Mouse (Mus musculus): ENCODE measurements around the gene Rasal2. TPM values are rescaled to one million over a fixed set of nuclear protein-coding genes. Genes with fewer than 3 reads are reported as not detected.
"Not testable (repeated sequence)": the region's sequence is repeated elsewhere in the genome, so short reads cannot be mapped to it uniquely, and the experiment has no call there.

Rasal2 gene
- total RNA-seq, 2 experiments from 2014 or later: 70.0 to 77.8 TPM

DNA sequence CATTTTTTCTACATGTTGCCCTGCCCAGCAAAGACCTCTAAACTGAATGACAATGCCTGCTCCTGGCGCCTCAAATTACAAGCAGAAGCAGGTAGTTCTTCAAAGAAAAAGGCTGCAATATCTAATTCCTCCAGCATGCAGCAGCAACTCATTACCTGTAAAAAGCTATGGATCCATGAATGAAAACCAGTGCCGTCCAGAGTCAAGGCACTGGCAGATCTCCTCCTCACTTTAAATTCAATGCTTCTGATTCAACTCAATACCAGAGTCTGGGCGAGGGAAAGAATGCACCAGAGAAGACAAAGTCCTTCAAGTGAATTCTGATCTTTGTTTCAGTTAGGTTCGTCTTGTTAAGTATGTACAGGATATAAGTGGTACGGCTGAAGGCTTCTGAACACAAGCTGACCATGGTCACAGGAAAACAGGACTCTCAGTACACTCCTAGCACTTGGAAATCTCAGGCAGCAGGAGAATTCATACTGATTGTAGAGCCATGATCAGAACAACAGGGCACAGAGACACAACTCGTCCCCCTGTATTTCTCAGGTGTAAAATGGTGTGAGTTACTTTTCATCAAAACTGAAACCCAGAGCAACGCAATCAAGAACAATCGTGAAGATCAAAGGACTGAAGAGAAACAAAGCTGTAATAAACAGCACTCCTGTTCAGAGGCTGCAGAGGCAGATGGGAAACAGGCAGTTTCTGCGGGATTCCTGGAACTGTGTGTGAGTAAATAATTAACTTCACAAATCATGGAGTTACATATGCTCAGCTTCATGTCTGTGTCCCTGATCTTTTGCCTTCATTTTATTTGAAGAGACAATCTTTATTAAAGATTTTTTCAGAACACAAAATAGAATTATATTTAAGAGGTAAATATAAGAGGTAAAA is 158.6 kb downstream of the Rasal2 start:
- DNase-seq (ENCODE audit: extremely low spot score in 1 of 2, low spot score in 1 of 2): no peak

- DNase-seq (ENCODE audit: extremely low spot score in 1 of 2, low spot score in 1 of 2): no peak
These were observed 164.3 kb downstream of the Rasal2 start for GRCm38 (mm10) chr1:157248112-157248511.

GRCm38 (mm10) chr1:157247341-157247740 is 165.1 kb downstream of the Rasal2 start:
- DNase-seq (ENCODE audit: extremely low spot score in 1 of 2, low spot score in 1 of 2): no peak

- DNase-seq (ENCODE audit: extremely low spot score in 1 of 2, low spot score in 1 of 2): no peak
These were observed 165.6 kb downstream of the Rasal2 start for GRCm38 (mm10) chr1:157246779-157247178.

GRCm38 (mm10) chr1:157244453-157244790 is 168.0 kb downstream of the Rasal2 start:
- peak in 1 of 2 experiments; percentile 34 for DNase-seq (ENCODE audit: extremely low spot score in 1 of 2, low spot score in 1 of 2)

GRCm38 (mm10) chr1:157243576-157244452 is 168.6 kb downstream of the Rasal2 start:
- DNase-seq (ENCODE audit: extremely low spot score in 1 of 2, low spot score in 1 of 2): no peak

GRCm38 (mm10) chr1:157239687-157240086 is 172.7 kb downstream of the Rasal2 start:
- no peak for DNase-seq (ENCODE audit: extremely low spot score in 1 of 2, low spot score in 1 of 2)

DNA sequence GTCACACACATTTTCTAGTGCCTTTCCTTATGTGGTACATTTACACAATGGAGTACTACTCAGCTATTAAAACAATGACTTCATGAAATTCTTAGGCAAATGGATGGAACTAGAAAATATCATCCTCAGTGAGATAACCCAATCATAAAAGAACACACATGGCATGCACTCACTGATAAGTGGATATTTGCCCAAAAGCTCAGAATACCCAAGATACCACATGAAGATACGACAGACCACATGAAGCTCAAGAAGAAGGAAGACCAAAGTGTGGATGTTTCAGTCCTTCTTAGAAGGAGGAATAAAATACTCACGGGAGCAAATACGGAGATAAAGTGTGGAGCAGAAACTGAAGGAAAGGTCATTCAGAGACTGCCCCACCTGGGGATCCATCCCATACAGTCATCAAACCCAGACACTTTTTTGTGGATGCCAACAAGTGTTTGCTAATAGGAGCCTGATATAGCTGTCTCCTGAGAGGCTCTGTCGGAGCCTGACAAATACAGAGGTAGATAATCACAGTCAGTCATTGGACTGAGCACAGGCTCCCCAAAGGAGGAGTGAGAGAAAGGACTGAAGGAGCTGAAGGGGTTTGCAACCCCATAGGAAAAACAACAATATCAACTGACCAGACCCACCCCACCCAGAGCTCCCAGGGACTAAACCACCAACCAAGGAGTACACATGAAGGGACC is 175.6 kb downstream of the Rasal2 start:
- DNase-seq (ENCODE audit: extremely low spot score in 1 of 2, low spot score in 1 of 2): not testable (repeated sequence)

DNA sequence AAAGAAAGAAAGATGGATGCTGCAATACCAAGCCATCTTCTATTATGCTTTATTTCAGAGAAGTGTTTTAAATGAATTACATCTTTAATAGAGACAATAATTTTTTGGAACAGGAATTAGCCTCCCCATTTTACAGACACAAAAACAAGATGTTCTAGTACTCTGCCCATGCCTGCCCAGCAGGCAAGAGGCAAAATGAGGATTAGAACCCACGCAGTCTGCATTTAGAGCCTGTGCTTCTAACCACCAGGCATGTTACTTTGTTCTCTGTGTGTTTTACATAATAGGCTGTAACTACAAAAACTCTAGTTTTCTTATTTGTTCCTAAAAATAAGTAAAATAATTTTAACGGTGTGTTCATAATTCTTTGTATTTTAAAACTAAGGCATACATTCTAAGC is 178.9 kb downstream of the Rasal2 start:
- DNase-seq (ENCODE audit: extremely low spot score in 1 of 2, low spot score in 1 of 2): no peak

- no peak for DNase-seq (ENCODE audit: extremely low spot score in 1 of 2, low spot score in 1 of 2)
These were observed 180.0 kb downstream of the Rasal2 start for GRCm38 (mm10) chr1:157232372-157232771.

- DNase-seq (ENCODE audit: extremely low spot score in 1 of 2, low spot score in 1 of 2): peak in 1 of 2 experiments; percentile 30
These were observed 181.4 kb downstream of the Rasal2 start for GRCm38 (mm10) chr1:157231016-157231415.

DNA sequence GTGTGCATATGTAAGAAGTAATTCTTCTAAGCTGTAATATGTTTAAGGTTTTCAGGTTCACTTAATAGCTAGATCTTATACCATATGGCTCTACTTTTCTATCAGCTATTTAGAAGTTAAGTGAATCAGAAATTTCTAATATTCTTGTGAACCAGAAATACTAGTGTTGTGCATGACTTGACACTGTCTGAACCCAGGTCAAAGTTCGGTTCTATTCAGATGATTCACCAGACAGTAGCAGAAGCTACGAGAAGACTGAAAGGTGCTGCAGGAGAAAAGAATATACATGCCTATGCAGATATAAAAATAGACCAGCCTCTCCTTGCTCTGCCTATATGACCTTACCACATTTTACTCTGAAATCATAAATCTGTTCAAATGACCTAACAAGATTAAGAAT is 182.0 kb downstream of the Rasal2 start:
- DNase-seq (ENCODE audit: extremely low spot score in 1 of 2, low spot score in 1 of 2): no peak

- no peak for DNase-seq (ENCODE audit: extremely low spot score in 1 of 2, low spot score in 1 of 2)
These were observed 187.4 kb downstream of the Rasal2 start for GRCm38 (mm10) chr1:157225013-157225412.

GRCm38 (mm10) chr1:157220910-157221309 is 191.5 kb downstream of the Rasal2 start:
- no peak for DNase-seq (ENCODE audit: extremely low spot score in 1 of 2, low spot score in 1 of 2)

DNA sequence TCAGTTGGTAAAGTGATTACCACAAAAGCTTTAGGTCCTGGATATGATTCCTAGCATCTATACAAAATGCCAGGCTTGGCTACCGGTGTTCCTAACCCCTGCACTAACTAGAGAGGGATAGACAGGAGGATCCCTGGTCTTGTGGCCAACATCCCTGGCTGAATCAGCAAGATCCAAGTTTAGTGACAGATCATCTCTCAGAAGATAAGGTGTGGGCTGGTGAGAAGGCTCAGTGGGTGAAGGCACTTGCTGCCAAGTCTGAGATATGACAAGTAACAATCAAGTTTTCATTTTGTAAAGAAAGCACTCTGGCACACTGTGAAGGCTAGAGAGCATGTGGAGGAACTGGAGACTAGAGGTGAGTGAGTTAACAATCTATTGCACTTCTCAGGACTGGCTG is 191.9 kb downstream of the Rasal2 start:
- DNase-seq (ENCODE audit: extremely low spot score in 1 of 2, low spot score in 1 of 2): no peak

DNA sequence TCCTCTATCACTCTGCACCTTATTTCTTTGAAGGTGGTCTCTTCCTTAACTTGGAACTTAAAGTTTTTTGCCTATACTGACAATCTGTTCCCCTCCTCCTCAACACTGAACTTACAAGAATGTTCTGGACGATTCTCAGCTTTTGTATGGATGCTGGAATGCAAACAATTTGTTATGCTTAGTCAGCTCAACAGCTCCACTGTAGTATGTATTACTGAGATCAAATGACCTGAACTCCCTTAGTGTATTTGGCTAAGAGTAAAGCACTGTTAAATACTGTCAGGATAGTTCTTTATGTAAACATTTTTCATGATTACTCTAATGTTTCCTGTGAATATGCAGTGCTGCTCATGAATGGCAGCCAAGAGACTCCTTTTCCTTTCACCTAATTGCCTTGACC is 203.6 kb downstream of the Rasal2 start:
- DNase-seq (ENCODE audit: extremely low spot score in 1 of 2, low spot score in 1 of 2): no peak

DNA sequence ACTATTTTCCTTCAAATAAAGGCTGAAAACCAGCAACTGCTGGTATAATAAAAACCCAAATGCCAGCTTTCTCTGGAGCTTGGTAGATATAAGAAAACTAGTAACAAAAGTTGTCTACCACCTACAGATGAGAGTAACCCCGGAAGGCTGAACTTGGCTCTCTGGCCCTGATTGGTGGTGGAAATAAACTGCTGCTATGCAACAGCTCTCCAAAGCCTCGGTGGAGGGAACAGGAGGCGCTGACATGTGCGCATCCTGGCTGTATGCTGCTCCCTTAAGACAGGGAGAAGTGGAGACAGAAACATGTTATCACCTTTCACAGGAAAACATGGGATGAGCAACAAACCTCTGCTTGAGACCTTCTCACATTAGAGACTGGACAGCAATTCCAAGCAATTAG is 206.7 kb downstream of the Rasal2 start:
- no peak for DNase-seq (ENCODE audit: extremely low spot score in 1 of 2, low spot score in 1 of 2)

DNA sequence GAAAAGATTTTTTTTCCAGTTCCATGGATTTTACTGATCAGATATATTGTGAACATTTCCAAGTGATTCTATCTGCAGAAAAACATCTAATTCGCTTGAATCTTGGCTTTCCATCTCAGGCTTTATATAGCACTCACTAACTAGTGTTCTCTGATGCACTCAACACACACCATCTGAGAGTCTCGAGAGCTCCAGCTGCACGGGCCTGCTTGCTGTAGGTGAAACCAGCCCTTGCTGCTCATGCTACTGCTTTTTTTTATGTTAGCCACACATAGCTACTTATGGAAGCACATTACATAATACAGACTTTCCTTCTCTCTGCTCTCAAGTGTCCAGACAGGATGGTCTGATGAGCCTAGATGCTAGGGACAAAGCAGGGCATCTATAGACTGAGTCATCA is 229.4 kb downstream of the Rasal2 start:
- DNase-seq (ENCODE audit: extremely low spot score in 1 of 2, low spot score in 1 of 2): no peak

- DNase-seq (ENCODE audit: extremely low spot score in 1 of 2, low spot score in 1 of 2): no peak
These were observed 230.0 kb downstream of the Rasal2 start for GRCm38 (mm10) chr1:157182431-157182830.

- no peak for DNase-seq (ENCODE audit: extremely low spot score in 1 of 2, low spot score in 1 of 2)
These were observed 231.3 kb downstream of the Rasal2 start for GRCm38 (mm10) chr1:157181081-157181480.

All from layer of hippocampus, postnatal 25 days (tissue).